Mouse (Mus musculus): ENCODE measurements around the gene Rab25. TPM values are rescaled to one million over a fixed set of nuclear protein-coding genes. Genes with fewer than 3 reads are reported as not detected.

Gene Rab25
- polyA plus RNA-seq, 1 experiment from 2014 or later, result 3.7 TPM

DNA sequence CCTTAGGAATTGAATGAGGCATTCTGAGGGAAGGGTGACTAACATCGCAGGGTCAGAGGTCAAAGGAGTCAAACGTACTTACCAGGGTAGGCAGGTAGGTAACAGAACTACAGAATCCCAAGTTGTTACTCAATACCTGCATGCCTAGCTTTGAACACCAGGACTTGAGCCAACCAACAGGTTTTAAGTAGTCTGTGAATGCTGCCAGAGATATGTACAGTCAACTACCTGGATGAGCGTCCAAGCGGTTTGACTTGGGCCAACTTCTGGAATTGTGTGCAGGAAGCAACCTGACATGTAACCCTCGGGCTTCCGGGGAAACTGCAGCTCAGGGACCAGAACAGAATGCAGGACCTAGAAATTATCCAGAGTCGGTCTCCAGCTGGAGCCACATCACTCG is 25.1 kb downstream of the Rab25 start:
- Histone ChIP-seq H3K27ac (replicated peaks; ENCODE audit: low read depth, low read length) (no peak overlapping the region), H3K9me3 (replicated peaks; ENCODE audit: control insufficient read depth, low read length) (no peaks in the 10 kb centered on the region), H3K4me3 (ENCODE audit: low read depth, low read length) (no peak overlapping the region), H3K4me2 (ENCODE audit: low read depth, low read length) (no peak overlapping the region), H3K4me1 (ENCODE audit: control insufficient read depth, insufficient read depth, low read length) (peaks cover 6% of the 10 kb centered on the region), H3K9ac (replicated peaks; ENCODE audit: low read length) (no peak overlapping the region), H3K36me3 (replicated peaks; ENCODE audit: control insufficient read depth, insufficient read depth, low read depth, low read length) (peaks cover 3% of the 10 kb centered on the region), H3K27me3 (ENCODE audit: control insufficient read depth, insufficient read depth, low read length) (no peaks in the 10 kb centered on the region)
- DNase-seq (ENCODE audit: low spot score) (no peak), ATAC-seq (replicated peaks; ENCODE audit: insufficient number of reproducible peaks, low FRiP score, low TSS enrichment, low read depth) (no peak)
- WGBS, result 88% methylated on average over 8 of the region's 8 CpGs

GRCm38 (mm10) chr3:88521803-88522331 is 26.2 kb downstream of the Rab25 start:
- no peak overlapping the region for H3K4me3 ChIP-seq (ENCODE audit: low read depth, low read length)
- no peaks in the 10 kb centered on the region for H3K27me3 ChIP-seq (ENCODE audit: control insufficient read depth, insufficient read depth, low read length)
- H3K9ac ChIP-seq (replicated peaks; ENCODE audit: low read length), result no peak overlapping the region
- H3K4me1 ChIP-seq (ENCODE audit: control insufficient read depth, insufficient read depth, low read length), result no peaks in the 10 kb centered on the region; the same call in 1 of the 2 replicates
- WGBS, result 34% methylated on average over 9 of the region's 9 CpGs
- no peak overlapping the region for H3K4me2 ChIP-seq (ENCODE audit: low read depth, low read length)
- DNase-seq (ENCODE audit: low spot score) (peak; percentile 85), ATAC-seq (replicated peaks; ENCODE audit: insufficient number of reproducible peaks, low FRiP score, low TSS enrichment, low read depth) (0 out of 2 replicates have a peak, but pooled peaks have one; percentile 24)
- no peaks in the 10 kb centered on the region for H3K9me3 ChIP-seq (replicated peaks; ENCODE audit: control insufficient read depth, low read length)
- H3K27ac ChIP-seq (replicated peaks; ENCODE audit: low read depth, low read length), result no peak overlapping the region
- H3K36me3 ChIP-seq (replicated peaks; ENCODE audit: control insufficient read depth, insufficient read depth, low read depth, low read length), result peaks cover 3% of the 10 kb centered on the region

- Histone ChIP-seq H3K4me2 (ENCODE audit: low read depth, low read length) (no peak overlapping the region), H3K9ac (replicated peaks; ENCODE audit: low read length) (no peak overlapping the region)
These were observed 26.9 kb downstream of the Rab25 start for GRCm38 (mm10) chr3:88521156-88521555.

GRCm38 (mm10) chr3:88520078-88520477 is 28.0 kb downstream of the Rab25 start:
- WGBS, result 63% methylated on average over 2 of the region's 2 CpGs
- DNase-seq (ENCODE audit: low spot score), result no peak
- H3K9me3 ChIP-seq (replicated peaks; ENCODE audit: control insufficient read depth, low read length), result no peaks in the 10 kb centered on the region

More at GRCm38 (mm10) chr3:88521156-88521555, 26.9 kb downstream of the Rab25 start:
- 90% methylated on average over 6 of the region's 6 CpGs for WGBS
- H3K36me3 ChIP-seq (replicated peaks; ENCODE audit: control insufficient read depth, insufficient read depth, low read depth, low read length), result peaks cover 3% of the 10 kb centered on the region
- H3K9me3 ChIP-seq (replicated peaks; ENCODE audit: control insufficient read depth, low read length), result no peaks in the 10 kb centered on the region
- H3K27me3 ChIP-seq (ENCODE audit: control insufficient read depth, insufficient read depth, low read length), result no peaks in the 10 kb centered on the region
- ATAC-seq (replicated peaks; ENCODE audit: insufficient number of reproducible peaks, low FRiP score, low TSS enrichment, low read depth), result no peak
- no peaks in the 10 kb centered on the region; the same call in 1 of the 2 replicates for H3K4me1 ChIP-seq (ENCODE audit: control insufficient read depth, insufficient read depth, low read length)
- no peak overlapping the region for H3K4me3 ChIP-seq (ENCODE audit: low read depth, low read length)
- DNase-seq (ENCODE audit: low spot score), result no peak
- no peak overlapping the region for H3K27ac ChIP-seq (replicated peaks; ENCODE audit: low read depth, low read length)

GRCm38 (mm10) chr3:88518411-88518810 is 29.7 kb downstream of the Rab25 start:
- Histone ChIP-seq H3K4me1 (ENCODE audit: control insufficient read depth, insufficient read depth, low read length) (peaks cover 2% of the 10 kb centered on the region; the same call in 1 of the 2 replicates), H3K4me3 (ENCODE audit: low read depth, low read length) (no peak overlapping the region), H3K9ac (replicated peaks; ENCODE audit: low read length) (no peak overlapping the region), H3K9me3 (replicated peaks; ENCODE audit: control insufficient read depth, low read length) (no peaks in the 10 kb centered on the region), H3K36me3 (replicated peaks; ENCODE audit: control insufficient read depth, insufficient read depth, low read depth, low read length) (no peaks in the 10 kb centered on the region), H3K4me2 (ENCODE audit: low read depth, low read length) (no peak overlapping the region), H3K27me3 (ENCODE audit: control insufficient read depth, insufficient read depth, low read length) (no peaks in the 10 kb centered on the region), H3K27ac (replicated peaks; ENCODE audit: low read depth, low read length) (no peak overlapping the region)
- DNase-seq (ENCODE audit: low spot score) (no peak), ATAC-seq (replicated peaks; ENCODE audit: insufficient number of reproducible peaks, low FRiP score, low TSS enrichment, low read depth) (no peak)
- WGBS, result 87% methylated on average over 4 of the region's 4 CpGs

More at GRCm38 (mm10) chr3:88520078-88520477, 28.0 kb downstream of the Rab25 start:
- no peak for ATAC-seq (replicated peaks; ENCODE audit: insufficient number of reproducible peaks, low FRiP score, low TSS enrichment, low read depth)
- Histone ChIP-seq H3K4me1 (ENCODE audit: control insufficient read depth, insufficient read depth, low read length) (no peaks in the 10 kb centered on the region), H3K9ac (replicated peaks; ENCODE audit: low read length) (no peak overlapping the region), H3K27me3 (ENCODE audit: control insufficient read depth, insufficient read depth, low read length) (no peaks in the 10 kb centered on the region), H3K36me3 (replicated peaks; ENCODE audit: control insufficient read depth, insufficient read depth, low read depth, low read length) (peaks cover 2% of the 10 kb centered on the region), H3K4me2 (ENCODE audit: low read depth, low read length) (no peak overlapping the region), H3K4me3 (ENCODE audit: low read depth, low read length) (no peak overlapping the region), H3K27ac (replicated peaks; ENCODE audit: low read depth, low read length) (no peak overlapping the region)

- Histone ChIP-seq H3K4me1 (ENCODE audit: control insufficient read depth, insufficient read depth, low read length) (peaks cover 6% of the 10 kb centered on the region), H3K4me3 (ENCODE audit: low read depth, low read length) (no peak overlapping the region), H3K4me2 (ENCODE audit: low read depth, low read length) (no peak overlapping the region), H3K9ac (replicated peaks; ENCODE audit: low read length) (no peak overlapping the region), H3K9me3 (replicated peaks; ENCODE audit: control insufficient read depth, low read length) (no peaks in the 10 kb centered on the region), H3K36me3 (replicated peaks; ENCODE audit: control insufficient read depth, insufficient read depth, low read depth, low read length) (no peaks in the 10 kb centered on the region), H3K27ac (replicated peaks; ENCODE audit: low read depth, low read length) (no peak overlapping the region), H3K27me3 (ENCODE audit: control insufficient read depth, insufficient read depth, low read length) (no peaks in the 10 kb centered on the region)
- ATAC-seq (replicated peaks; ENCODE audit: insufficient number of reproducible peaks, low FRiP score, low TSS enrichment, low read depth) (no peak), DNase-seq (ENCODE audit: low spot score) (no peak)
- WGBS, result 88% methylated on average over 2 of the region's 2 CpGs
These were observed 31.7 kb downstream of the Rab25 start for GRCm38 (mm10) chr3:88516407-88516806.

DNA sequence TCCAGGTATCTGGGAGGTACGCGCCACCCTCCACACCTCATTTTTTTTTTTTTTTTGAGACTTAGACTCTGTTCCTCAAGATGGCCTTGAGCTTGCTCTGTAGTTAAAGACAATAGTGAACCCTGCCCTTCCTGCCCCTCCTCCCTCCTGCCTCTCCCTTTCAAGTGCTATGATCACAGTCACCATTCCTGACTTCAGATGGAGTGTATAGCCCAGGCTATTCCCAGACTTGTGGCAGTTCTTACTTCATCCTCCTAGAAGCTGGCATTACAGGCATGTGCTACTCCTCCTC is 33.1 kb downstream of the Rab25 start:
- Histone ChIP-seq H3K4me3 (ENCODE audit: low read depth, low read length) (no peak overlapping the region), H3K27me3 (ENCODE audit: control insufficient read depth, insufficient read depth, low read length) (no peaks in the 10 kb centered on the region), H3K36me3 (replicated peaks; ENCODE audit: control insufficient read depth, insufficient read depth, low read depth, low read length) (no peaks in the 10 kb centered on the region), H3K9me3 (replicated peaks; ENCODE audit: control insufficient read depth, low read length) (no peaks in the 10 kb centered on the region), H3K9ac (replicated peaks; ENCODE audit: low read length) (no peak overlapping the region), H3K27ac (replicated peaks; ENCODE audit: low read depth, low read length) (no peak overlapping the region), H3K4me1 (ENCODE audit: control insufficient read depth, insufficient read depth, low read length) (peaks cover 6% of the 10 kb centered on the region), H3K4me2 (ENCODE audit: low read depth, low read length) (no peak overlapping the region)
- 96% methylated on average over 2 of the region's 2 CpGs for WGBS
- ATAC-seq (replicated peaks; ENCODE audit: insufficient number of reproducible peaks, low FRiP score, low TSS enrichment, low read depth), result no peak
- no peak for DNase-seq (ENCODE audit: low spot score)

- no peaks in the 10 kb centered on the region for H3K9me3 ChIP-seq (replicated peaks; ENCODE audit: control insufficient read depth, low read length)
- DNase-seq (ENCODE audit: low spot score), result no peak
- H3K4me1 ChIP-seq (ENCODE audit: control insufficient read depth, insufficient read depth, low read length), result peaks cover 7% of the 10 kb centered on the region
- H3K27ac ChIP-seq (replicated peaks; ENCODE audit: low read depth, low read length), result no peak overlapping the region
- H3K27me3 ChIP-seq (ENCODE audit: control insufficient read depth, insufficient read depth, low read length), result no peaks in the 10 kb centered on the region
- H3K36me3 ChIP-seq (replicated peaks; ENCODE audit: control insufficient read depth, insufficient read depth, low read depth, low read length), result no peaks in the 10 kb centered on the region
- no peak for ATAC-seq (replicated peaks; ENCODE audit: insufficient number of reproducible peaks, low FRiP score, low TSS enrichment, low read depth)
- 84% methylated on average over 10 of the region's 10 CpGs for WGBS
- no peak overlapping the region for H3K4me2 ChIP-seq (ENCODE audit: low read depth, low read length)
- no peak overlapping the region for H3K4me3 ChIP-seq (ENCODE audit: low read depth, low read length)
- H3K9ac ChIP-seq (replicated peaks; ENCODE audit: low read length), result no peak overlapping the region
These were observed 33.6 kb downstream of the Rab25 start for GRCm38 (mm10) chr3:88514231-88515094.

All from embryonic facial prominence, embryonic 11.5 days (tissue).